Mouse (Mus musculus) liver, embryonic 14.5 days (tissue): ENCODE data around the gene Itga7.

Source experiments
- CTCF ChIP-seq: IDR thresholded peaks from 2 replicates; pipeline ENCODE4 v1.5.1; 2016; ENCODE audit warnings: antibody characterized with exemption, low read depth, control low read depth
- EP300 ChIP-seq: IDR thresholded peaks from 2 replicates; pipeline ENCODE4 v1.6.1; 2016; ENCODE audit warnings: antibody characterized with exemption, low read depth

DNA sequence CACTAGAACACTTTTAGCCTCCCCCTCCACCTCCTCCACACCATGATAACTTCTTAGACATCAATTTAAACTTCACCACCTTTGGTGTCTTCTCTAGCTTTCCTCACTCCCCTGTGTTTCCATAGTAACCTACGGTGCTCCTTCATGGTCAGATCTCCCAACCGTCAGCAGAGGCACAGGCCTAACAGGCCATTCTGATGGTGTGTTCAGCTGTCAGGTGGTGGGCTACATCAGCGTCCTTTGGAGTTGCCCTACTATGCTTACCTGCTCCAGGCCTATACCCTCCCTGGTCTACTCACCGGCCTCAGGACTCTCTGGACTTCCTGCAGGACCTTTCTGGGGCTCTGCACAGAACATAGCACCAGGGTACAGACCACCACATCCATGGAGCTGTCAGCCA lies 26.5 kb downstream of the Itga7 start:
- TF ChIP-seq EP300 (no peak), CTCF (no peak)
